Mouse (Mus musculus) T-helper 17 cell (primary cell): ENCODE measurements around the gene Mup18.

Experiments
- in situ Hi-C, 2 experiments: fragments of 300-600 bp; cut with MboI, MseI; formaldehyde crosslinking; loops; 1 replicate in 1 of 2; 2 replicates in 1 of 2; pipeline ENCODE4 v1.15.1; 2025; ENCODE audit warnings: high pct_unique_total_duplicates in 2 of 2

The Mup18 gene

DNA sequence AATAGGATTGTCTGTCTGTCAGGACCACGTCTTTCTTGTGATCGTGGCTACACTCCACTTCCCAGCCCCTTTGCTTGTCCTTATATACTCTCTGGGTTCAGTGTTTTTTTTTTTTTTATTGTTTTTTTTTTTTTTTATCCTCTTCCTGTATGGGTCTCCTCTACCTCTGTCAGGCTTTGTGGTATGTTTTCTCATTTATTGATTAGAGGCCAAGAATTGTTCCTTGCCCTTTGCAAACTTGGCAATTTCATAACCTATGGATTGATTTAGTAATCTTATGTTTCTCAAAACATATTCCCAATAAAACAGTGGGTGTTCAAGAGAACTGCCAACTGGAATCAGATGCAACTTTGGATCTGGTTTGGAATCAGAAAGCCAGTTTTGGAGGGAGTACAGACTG is at the start of gene Mup18:
Gene Mup18, minus strand, starts transcription at position 101 of the 400 bp plus-strand sequence.
- in situ Hi-C loops = loop anchor here (5.0 kb wide), 3 partner anchors 77 to 1012 kb away; partner anchors contain the start of genes Mup15 (in 2 of the 2), Mup11 (in 1 of the 2) and Mup17 (in 1 of the 2)

DNA sequence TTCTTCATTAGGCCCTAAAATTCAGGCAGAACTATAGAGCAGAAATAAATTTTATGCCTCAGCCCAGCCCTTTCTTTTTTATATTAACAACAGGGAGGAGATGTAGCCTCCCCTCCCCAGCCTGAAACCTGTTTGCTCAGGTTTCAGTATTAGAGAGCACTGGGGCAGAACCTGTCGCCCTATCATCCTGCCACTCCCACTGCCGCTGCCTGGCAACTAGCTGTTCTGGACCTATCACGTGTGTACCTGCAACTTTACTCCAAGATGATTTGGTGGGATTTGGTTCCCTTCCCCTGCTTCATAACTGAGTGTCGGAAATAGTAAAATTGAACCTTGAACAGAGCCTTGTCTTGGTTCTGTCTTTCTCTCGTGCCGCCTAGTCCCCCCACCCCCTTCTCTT is 40.4 kb upstream of the Mup18 start:
- in situ Hi-C loops = loop anchor here (5.0 to 25.0 kb wide), 3 partner anchors 98 to 1462 kb away; no protein-coding TSS in a partner anchor
